Mouse (Mus musculus) CD4-positive, CD25-positive, alpha-beta regulatory T cell, adult 2 months (primary cell): ENCODE measurements around the gene Rtn3.

Source experiments
- DNase-seq: peaks from one replicate; pipeline ENCODE4 v3.0.0-alpha.2; 2012; ENCODE audit warnings: low read depth, low spot score

Rtn3 gene

DNA sequence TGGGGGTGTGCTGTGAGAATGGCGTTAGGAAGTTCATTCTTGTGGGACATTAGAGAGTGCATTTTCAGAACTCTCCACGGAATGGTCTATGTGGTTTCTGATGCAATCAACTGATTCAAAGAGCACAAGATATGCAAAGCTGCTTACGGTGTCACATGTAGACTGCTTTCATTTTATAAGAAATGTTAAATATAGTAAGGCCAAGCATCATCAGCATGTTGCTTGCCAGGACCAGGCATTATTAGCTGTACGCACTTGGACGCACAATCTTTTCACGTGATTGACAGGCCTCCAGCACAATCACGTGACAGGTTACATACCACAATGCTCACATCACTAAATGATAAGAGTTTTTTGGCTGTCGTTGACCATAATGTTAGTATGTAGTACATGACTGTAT lies 4.6 kb upstream of the Rtn3 start:
- no peak for DNase-seq

DNA sequence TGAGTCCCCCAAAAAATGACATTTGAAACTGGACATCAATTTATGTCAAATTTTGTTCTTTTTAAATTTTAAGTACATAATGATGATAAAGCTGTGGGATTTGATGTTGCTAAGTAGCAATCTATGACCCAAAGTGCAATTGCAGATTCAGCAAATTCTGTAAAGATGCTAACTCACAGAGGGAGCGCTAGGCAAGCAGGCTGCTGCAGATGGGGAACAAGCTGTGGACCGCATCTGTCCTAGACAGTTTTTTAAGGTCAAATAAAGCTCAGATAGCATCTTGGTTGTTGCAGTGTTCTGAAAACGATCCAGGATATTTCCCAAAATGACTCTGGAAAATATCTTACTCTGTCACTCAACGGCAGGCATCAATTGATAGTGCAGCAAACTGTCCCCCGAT lies 995 bp upstream of the Rtn3 start:
- DNase-seq: peak; percentile 15

DNA sequence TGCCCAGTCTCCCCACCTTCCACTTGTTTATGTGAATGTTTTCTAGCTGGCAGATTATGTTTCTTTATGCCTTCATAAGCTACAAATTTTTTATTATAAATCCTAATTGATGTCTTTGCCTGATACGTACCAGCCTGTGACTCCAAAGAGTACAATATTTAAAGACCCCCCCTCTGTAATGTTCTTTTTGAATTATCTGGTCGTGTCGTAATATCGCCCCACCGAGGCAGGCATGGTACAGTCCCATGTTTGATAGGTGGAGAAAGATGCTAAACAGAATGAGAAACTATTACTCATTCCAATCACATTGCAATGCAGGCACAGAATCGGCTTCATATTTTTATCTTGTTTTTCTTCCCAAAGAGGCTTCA lies 416 bp upstream of the Rtn3 start:
- peak; percentile 76 for DNase-seq

DNA sequence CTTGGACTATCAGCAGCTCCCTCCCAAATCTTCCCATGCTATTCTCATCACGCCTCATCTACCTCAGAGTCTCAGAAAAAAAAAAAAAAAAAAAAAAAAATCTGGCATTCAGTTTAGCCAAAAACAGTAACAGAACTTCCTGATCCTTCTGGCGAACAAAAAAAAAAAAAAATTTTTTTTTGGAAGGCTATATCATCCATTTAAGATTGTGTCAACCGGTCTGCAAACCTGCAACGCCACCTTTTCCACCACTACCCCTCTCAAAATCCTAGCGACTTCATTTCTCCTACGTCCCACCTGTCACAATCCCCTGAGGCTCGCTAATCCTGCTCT lies 849 bp downstream of the Rtn3 start:
- DNase-seq: no peak

DNA sequence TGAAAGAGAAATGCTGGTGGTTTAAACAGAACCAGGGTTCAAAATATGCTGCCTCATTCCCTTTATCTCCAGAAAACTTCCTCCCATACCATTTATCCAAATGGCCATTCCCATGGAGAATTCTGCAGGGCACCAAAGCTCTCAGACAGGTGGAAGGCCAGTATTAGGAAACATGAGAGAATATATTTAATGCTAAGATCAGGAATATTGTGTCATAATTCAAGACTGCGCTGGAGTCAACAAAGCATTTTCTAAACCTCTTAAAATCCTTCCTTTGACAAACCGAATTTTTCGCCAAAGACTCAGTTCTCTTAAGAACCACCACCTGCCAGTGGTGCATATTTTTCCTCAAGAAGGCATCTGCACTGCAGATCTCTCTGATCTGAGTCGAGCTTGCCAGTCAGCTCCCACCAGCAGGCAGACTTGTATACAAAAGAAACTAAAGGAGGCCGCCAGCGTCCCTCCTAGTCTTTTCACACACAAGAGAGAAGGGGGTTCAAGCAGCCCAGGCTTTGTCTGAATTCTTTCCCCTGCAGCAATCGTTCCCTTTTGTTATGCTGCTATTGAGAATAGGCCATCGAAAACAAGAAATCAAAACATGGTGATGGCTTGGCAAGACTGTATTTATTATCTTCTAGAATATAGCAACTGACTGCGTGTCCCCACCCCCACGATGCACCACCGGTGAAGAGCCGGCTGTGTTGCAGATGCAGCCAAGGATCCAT lies 1.4 kb downstream of the Rtn3 start:
- peak; percentile 35 for DNase-seq

DNA sequence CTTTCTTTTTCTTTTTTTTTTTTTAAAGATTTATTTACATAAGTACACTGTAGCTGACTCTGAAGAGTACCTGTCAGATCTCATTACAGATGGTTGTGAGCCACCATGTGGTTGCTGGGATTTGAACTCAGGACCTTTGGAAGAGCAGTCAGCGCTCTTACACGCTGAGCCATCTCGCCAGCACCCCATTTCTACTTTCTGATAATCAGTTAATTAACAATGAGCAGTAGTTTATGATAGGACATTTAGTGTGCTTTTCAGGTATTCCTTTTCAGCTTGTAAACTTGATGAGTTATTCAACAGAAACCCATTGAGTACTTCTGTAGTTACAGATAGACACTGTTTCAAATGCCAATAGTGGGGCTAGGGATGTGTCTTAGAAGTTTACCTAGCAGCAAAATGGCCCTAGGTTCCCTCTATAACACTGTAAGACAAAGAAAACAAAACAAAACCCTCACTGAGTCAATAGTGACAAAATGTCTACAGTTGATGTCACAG lies 3.3 kb downstream of the Rtn3 start:
- DNase-seq: no peak

DNA sequence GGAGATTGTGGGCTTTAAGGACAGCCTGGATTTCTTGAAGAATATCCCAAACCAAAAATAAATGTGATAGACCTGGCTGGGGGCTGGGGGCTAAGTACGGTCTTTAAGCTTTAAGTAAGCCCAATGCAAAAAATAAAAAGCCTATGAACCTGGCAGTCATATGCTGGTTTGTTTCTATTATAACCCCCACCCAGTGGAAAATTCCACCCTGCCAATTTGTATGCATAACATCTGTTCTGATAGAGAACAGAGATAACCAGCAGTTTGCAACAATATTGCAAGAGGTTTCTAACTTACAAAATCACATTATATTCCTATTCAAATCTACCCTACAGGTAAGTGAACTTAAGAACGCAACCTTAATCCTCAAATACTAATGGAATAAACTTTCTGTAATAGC lies 12.4 kb downstream of the Rtn3 start:
- peak; percentile 27 for DNase-seq

DNA sequence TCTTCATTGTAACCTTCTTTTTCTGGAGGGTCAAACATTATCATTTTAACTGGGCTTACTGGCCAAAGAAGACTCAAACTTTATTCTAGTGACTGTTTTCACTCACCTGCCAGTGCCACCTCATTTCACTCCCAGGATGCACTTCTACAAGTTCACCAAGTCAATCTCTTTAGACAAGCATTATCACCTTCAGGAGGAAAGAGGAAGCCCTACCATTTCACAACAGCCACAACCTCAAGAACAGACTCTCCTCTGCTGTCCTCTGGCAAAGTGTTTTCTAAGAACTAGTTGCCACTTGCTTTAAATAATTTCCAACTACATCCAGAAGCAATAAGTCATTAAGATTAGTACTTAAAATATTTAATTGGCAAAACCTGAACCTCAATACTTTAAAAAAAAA lies 15.2 kb downstream of the Rtn3 start:
- no peak for DNase-seq

DNA sequence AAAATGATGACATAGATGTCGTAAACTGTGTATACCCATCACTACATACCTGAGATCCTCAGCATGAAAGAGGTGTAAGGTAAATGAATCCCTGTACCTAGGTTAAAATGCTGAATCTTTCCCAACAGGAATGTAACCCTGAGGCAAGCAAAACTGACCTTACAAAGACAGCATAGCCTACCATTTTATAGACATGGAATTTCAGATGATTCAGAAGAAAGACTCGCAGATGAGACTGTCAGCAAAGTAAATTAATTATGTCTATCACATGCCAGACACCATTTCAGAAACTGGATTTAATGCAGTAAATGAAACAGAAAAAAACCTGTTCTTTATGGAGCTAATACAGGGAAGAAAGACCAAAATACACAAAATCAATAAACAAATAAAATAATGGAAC lies 23.7 kb downstream of the Rtn3 start:
- DNase-seq: no peak

DNA sequence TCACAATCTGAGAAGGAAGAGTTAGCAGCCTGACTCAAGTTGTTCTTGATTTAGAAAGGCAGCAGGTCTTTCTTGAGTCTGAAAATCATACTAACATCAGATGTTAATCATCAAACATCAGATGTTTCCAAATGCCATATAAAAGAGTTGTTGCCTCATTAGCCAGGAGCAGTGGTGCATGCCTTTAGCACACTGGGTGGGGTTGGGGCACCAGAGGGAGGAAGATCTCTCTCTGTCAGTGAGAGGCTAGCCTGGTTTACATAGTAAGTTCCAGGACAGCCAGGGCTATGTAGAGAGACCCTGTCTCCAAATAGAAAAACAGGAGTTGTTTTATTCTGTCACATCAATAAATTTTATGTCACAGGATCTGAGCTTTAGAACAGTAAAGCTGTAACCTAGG lies 24.2 kb downstream of the Rtn3 start:
- no peak for DNase-seq

DNA sequence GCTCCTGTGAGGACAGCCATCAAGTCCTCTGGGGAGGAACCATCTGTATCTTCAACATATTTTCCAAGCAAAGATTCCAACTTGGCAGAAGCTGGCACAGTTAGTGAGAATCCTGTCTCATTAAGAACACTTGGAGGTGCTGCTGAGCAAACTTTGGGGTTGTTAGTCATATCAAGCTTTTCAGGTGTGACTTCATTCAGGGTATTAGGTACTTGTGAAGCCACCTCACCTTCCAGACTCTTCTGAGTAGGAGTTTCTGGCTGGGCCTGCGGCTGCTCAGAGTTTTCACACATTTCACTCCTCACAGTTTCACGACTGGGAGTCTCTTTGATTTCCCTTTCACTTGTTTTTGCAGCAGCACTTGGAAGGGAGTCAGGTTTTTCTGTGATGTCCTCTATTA lies 26.3 kb downstream of the Rtn3 start:
- DNase-seq: peak; percentile 50

DNA sequence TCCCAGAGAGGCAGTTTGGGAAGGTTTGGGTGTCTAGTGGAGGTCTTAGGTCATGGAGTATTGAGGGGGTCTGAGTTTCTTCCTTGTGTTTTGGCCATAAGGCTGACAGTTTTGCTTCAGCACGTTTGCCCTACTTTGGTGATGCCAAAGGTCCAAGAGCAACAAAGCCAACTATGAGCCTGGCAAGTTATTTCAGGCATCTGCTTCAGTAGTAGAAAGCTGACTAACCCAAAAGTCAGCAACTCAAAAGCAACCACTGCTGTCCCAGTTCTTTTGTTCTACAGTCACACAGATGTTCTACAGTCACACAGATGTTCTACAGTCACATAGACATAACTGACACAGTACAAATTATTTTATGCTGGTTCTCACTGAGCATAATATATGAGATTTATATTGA lies 37.5 kb downstream of the Rtn3 start:
- DNase-seq: no peak

DNA sequence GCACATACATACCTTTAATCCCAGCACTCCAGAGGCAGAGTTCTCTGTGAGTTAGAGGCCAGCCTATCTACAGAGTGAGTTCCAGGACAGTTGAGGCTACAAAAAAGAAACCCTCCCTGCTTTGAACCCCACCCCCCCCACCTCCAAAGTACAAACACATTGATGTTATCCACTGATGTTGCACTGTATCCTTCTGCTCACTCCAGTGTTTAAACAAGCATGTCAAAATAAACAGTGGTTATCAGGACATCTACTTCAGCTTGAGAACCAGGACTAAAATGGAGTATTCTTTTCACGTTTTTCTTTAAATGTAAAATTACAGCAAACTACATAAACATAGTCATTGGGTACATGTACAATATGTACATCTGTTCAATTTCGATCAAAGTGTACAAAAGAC lies 38.0 kb downstream of the Rtn3 start:
- no peak for DNase-seq

DNA sequence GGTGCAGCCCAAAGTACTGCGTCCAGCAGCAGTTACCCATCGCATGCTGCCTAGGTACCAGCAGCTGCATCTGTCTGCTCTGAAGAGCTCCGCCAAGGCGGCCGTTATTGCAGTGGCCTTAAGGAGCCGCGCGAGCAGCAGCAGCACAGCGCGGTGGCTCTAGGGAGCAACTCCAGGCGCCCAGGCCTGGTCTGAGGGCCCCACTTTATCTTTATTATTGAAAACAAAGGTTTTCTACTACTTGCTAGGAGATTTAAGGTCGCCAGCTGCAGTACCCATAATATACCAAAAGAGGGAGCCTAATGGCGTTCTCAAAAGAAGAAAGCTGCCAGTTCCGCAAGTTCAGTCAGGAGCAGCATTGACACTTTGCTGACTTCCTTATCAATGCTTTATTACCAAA lies 41.6 kb downstream of the Rtn3 start:
- peak; percentile 77 for DNase-seq

DNA sequence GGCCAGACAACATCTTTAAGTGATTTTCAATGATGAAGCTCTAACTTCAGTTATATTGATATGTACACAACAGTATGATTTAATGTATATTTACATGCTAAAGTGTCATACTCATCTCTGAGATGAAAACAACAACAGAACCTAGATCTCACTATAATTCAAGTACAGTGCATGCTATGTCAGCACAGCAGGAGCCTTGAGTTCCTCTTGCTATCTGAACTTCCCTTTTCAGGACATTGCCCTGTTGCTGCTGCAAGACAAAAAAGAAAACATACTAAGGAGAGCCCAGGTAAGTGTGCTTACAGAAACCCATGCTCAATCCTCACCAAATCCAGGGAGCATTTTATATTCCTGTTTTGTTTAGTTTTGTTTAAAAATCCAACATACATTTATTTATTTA lies 44.8 kb downstream of the Rtn3 start:
- DNase-seq: no peak

DNA sequence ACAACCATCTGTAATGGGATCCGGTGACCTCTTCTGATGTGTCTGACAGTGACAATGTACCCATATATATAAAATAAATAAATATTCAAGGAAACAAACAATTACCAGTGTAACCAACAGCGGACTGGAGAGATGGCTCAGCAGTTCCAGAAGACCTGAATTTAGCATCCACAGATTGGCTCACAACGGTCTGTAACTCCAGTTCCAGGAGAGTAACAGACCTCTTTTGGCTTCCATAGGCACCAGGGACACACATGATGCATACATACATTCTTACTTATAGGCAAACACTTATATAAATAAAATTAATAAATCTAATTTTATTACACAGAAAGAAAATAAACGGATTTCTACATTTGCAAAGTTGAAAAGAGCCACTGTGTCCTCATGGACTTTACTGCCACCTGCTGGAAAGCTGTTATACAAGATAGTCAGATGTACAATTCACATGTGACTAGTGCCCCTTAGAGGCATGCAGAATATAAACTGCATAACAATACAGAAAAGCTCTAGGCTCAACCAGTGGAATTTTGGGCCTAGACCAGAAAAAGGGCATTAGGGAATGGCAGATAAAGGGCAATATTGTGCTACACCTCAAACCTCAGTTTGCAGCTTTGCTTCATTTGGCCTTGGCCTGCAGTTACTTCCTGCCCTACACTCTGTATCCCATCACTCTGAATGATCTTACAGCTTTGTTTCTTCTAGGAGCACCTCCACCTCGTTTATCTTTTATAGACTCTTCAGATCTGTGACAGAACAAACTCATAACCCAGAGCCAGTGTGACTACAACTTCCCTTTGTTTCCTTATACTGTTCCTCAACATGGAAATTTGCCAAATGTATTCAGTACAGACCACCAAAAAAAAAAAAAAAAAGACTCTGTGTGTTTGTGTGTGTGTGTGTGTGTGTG lies 46.8 kb downstream of the Rtn3 start:
- DNase-seq: peak; percentile 80

DNA sequence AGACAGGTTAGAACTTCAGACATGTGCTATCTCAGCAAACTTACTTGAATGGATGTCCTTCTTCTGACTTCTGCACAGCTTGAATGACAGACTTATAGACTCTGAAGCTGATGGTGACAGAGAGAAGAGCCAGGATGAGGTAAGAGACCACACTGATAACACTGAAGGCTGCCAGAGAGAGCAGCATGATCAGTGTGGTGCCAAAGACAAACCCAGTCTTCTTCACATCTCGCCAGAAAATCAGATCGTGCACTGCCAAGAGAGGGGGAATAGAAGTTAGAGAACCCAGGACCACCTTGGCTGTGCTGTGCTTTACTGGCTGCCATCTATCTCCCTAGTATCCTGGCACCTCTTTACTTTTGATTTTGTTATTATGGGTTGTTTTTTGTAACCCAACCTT lies 48.2 kb downstream of the Rtn3 start:
- DNase-seq: no peak

DNA sequence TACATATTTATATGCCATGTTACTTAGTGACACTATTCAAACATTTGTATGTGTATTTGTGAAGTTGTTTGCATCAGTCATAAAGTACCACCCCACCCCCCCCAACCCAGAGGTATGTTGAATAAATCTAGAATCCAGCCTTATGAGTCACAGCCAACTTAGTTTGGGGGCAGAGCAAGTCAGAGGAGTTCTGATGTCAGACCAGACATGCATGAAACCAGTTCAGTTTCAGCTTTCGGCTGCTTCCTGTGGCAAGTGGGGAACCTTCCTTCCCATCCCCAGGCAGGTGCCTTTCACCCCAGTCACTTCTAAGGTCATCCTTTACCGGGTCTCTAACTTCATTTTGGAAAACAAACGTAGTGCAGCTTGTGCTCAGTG lies 57.7 kb downstream of the Rtn3 start:
- no peak for DNase-seq

DNA sequence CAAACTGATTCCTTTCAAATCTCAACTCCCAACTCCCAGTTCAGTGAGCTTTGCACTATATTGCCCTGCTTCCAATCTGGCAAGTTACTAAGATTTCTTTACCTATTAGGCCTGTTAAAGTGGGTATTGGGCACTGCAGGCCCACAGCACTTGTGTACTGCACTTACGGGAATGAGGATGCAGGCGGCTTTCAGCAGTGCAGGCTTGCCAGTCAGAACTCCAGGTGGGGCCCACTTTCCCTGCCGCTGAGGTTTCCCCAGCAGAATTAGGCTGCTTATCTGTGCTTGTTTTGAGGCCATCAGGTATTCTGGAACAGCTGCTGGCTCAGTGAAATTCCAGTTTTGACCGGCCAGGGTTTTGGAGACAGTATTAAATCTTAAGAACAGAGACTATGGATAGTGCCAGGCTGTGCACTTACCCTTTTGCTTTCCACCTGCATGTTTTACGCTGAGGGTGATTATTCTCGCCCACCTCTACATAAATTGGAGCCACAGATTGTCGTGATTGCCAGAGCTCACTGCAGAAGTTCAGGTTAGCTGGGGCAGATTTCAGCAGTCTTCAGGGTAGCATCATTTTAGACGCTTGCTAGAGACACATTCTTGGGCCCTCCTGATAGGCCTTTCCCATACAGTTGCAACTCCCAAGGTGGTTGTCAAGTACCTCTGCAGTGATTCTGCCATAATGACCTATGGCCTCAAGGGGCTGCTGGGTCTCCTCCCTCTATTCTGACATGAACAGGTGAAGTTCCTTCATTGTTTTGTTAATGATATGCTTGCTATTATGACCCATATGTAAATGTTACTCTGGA lies 58.3 kb downstream of the Rtn3 start:
- DNase-seq: no peak

DNA sequence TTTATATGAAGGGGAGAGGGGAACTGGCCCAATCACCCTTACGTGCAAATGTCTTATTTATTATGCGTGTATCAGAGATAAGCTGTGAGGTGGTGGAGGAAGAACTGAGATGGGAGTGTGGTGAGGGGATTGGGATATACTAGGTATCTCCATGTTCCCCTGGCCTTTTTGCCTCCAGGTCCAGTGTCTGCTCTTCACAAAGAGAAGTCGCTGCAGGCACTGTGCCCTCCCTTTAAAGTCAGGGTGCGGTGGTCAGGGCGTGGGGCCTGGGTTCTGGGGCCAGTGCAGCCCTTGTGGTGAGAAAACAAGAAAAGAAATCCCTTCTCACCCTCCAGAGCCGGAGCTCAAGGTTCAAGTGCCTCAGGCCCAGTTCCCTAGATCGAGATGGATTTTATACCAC lies 59.0 kb downstream of the Rtn3 start:
- DNase-seq: no peak

DNA sequence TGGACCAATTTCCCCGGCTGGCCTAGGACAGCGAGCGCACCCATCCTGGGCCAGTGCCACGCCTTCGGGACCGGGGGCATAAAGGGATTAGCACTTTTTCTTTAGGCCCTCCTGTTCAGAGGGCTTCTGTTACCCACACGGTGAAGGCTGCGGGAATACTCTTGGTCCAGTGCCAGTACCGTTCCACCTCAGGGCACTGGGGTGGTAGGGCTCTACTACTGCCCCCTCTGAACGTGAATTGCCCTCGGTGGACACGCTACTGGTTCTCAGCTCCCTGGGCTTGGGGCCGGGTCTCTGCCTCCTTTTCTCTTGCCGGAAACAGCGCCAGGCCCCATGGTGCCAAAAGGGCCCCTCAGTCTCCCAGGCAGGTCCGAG lies 59.4 kb downstream of the Rtn3 start:
- DNase-seq: no peak

DNA sequence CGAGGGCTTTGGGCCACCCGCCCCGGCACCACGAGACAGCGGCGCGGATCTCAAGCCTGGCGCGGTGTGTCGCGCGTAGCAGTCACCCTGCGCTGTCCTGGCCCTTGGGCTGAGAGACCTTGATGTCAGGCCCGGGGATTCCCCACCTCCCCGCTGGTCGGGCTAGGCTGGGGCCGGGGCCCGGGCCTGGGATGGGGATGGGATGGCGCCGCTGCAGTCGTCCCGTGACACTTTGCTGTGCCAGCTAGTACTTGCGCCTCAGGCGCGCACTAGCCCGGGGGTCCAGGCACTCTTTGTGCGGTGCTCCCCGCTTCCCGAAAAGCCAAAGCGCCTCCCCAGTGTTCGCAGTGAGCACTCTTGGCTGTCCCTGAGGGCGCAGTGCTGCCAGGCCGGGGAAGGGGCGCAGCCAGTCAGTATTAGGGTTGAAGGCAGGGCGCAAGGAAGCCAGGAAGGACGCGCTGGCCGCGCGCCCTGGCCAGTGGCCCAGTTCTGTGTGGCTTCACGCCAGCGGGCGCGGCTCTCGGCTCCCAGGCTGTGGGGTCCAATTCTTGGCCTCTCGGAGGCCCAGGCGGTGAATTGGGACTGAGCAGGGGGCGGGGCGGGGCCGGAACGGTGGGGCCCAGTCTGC lies 59.9 kb downstream of the Rtn3 start:
- DNase-seq: no peak
